Mouse (Mus musculus): ENCODE measurements at regions not wholly inside any gene's neighbourhood (a gene's known extent, or its start where the extent isn't known, plus 50 kb on each side); places are given as distances from the start of the nearest gene placed in this dataset.
A peak's percentile ranks its signal among the peaks of the same experiment; 100 is the strongest.

- DNase-seq (ENCODE audit: low spot score in 2 of 2), result no peak
Observed at GRCm38 (mm10) chr4:66622650-66623394, 204.6 kb upstream of the Tlr4 start.

DNA sequence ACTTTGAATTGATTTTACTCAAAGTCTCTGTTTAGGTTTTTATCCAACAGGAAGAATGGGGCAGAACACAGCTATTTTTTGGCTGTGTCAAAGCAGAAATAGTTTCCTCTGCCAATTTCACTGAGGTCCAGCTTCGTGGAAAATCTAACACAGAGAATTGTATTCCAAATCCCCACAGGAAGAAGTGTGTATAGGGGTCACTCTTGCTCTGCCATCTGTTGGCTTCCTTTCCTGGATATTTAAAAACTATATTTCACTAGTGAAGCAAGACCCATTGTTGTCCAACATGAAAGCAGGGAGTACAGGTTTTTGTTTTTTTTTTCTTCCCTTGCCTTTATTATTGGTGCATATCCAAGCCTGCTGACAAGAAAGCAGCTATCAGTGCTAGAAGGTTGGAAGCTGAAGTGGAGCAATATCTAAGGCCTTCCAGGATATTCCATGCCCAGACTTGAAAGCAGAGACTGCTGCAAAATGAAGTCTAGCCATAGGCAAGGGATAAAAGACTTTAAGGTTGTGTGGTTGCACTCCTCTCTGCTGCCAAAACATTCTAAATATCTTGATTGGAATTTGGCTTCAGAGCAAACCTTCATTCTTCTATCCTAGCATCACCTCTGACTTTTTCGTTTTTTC lies 208.5 kb upstream of the Tlr4 start:
- no peak for DNase-seq (ENCODE audit: low spot score in 2 of 2)

DNA sequence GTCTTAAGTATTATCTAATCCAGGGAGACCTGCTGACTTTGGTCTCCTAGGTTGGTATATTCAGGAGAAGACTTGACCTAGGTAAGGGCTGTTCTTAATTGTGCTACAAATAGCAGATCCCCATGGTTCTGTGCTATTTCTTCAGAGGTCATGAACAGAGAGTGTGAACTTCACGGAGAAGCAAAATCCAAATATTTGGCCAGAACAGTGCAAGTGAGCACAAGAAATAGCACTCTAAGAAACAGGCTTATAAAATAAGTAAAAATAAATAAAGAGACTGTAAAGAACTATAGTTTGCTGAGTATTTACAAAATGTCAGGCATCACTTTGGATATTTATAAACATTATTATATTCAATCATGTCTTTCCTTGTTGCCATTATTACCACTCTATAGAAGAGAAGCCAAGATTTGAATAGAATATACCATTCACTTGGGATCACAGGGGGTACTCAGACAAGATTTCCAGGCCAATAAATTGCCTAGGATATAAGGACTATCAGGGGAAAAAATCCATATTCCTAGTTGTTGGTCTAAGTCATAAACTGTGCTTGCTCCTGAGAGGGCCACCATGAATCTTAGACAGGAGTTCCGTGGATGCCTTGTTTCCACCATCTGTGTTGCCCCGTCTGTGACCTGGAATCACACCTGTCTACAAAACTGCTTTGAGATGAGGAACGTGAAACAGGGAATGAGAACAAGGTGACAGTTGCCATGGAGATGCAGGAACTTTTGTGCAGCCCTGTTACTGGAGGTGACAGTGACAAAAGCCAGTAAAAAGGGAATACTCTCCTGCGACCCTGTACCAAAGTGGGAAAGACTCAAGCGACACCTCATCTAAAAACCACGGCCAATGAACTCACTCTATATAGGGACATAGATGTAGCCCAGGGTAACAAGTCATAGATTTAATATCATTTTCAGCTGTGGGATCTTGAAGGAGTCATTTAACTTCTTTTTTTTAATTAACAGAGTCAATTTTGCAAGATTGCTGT lies 209.3 kb upstream of the Tlr4 start:
- no peak for DNase-seq (ENCODE audit: low spot score in 2 of 2)

DNA sequence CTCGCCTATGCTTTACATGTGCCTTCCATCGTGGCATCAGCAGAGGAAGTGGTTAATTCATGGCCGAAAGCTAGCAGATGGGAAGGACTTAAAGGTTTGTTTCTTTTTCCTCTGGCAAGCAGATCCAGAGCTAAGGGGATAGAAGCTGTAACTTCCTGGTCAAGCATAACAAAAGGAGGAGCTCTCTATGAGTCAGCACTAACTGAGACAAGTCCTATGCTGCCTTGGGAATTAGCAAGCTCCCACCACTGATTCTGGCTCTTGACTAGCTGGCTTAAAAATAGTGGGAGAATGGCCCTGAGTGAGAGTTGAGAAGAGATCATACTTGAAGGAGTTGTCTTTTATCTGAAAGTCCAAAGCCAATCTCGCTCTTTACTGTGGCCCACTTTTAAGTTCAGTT lies 210.3 kb upstream of the Tlr4 start:
- no peak for DNase-seq (ENCODE audit: low spot score in 2 of 2)

- DNase-seq (ENCODE audit: low spot score in 2 of 2), result no peak
Observed at GRCm38 (mm10) chr4:66604849-66605248, 200.4 kb upstream of the Astn2 start.

DNA sequence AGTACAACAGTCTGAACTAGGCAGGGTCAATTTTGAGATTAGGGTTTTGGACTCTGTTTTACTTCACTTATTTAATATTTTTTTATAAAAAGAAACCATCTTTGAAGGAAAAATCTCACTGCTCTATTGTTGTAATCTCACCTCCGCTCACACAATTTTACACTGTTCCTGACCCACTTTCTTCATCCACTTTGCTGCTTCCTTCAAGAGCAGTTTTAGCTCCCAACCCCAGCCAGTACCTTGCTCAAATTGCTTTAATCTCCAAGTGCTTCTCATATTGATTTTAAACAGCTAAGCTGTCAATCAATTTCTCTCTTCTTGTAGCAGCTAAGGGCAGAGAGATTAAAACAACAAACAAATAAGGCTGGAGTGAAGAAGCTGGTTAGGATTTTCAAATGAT lies 194.3 kb upstream of the Astn2 start:
- no peak for DNase-seq (ENCODE audit: low spot score in 2 of 2)

DNA sequence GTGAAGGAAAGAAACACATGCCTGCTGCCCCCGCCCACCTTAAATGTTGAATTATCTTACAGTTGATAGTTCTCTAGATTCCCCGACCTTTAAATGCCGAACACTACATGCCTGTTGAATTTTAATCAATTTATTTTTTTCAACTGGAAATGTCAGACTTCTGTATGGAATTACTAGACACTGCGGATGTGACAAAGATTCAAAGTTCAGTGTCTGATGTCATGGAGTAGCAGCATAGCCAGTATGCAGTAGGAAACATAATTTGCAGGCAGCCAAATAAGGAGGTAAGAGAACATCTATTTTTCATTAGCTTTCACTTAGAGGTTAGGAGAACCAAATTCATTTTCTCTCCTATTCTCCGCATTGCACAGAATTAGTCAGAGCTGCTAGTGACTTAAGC lies 182.2 kb upstream of the Astn2 start:
- no peak for DNase-seq (ENCODE audit: low spot score in 2 of 2)

GRCm38 (mm10) chr4:66586166-66586565 lies 181.8 kb upstream of the Astn2 start:
- DNase-seq (ENCODE audit: low spot score in 2 of 2), result no peak

DNA sequence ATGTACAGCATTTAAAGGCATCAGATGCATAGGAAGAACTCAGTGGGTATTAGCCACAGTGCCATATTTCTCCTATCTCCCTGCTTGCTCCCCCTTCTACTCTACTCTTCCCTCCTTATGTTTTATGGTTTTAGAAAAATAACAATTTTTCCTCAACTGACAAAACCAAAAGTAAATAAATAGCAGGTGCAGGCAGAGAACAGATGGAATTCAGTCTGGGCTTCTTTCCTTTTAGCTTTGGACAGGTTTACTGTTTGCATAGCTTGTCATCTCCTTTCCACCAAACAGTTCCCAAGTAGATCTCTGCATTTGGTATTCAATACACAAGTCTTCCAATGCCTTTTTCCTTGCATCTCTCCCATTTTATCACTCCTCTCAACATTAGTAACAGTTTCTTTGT lies 152.5 kb upstream of the Astn2 start:
- no peak for DNase-seq (ENCODE audit: low spot score in 2 of 2)

DNA sequence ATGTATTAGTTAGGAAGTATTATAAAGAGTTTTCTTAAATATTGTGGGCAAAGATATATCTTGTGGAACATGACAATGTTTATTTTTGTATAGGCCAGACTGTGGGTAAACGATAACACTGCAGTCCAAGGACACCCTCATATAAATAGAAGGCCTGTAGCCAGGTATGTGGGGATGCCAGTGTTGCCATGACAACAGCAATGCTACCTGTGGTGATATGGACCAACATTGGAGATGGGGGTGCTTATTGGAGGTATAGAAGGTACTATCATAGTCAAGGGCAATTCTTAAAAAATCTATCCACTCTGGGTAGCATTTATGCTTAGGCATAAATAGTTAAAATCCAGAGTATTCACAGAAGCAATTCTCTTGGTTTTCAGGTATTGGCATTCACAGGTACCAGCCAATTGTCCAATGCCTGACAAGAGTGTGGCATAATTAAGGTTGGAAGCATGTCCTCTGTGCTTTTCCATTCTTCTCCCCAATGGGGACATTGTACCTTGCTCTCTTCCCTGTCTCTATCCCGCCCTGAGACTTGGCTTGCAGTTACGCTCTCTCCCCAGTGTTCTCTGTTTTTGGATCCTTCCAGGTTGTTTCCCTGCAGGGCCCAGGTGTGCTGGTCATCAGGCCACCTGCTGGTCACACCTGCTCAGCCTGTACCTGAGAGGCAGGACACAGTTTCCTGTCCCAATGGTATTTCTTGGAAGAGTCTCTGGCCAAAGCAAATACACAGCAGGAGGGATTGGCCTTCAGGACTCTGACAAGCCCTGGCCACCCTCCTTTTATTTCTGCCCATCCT lies 146.1 kb upstream of the Astn2 start:
- no peak for DNase-seq (ENCODE audit: low spot score in 2 of 2)

- DNase-seq (ENCODE audit: low spot score in 2 of 2), result no peak
Observed at GRCm38 (mm10) chr4:66542833-66543436, 138.5 kb upstream of the Astn2 start.

- DNase-seq (ENCODE audit: low spot score in 2 of 2), result no peak
Observed at GRCm38 (mm10) chr4:66524456-66524855, 120.0 kb upstream of the Astn2 start.

GRCm38 (mm10) chr4:66523886-66524245 lies 119.5 kb upstream of the Astn2 start:
- DNase-seq (ENCODE audit: low spot score in 2 of 2), result no peak

- DNase-seq (ENCODE audit: low spot score in 2 of 2), result peak in 1 of 2 experiments; percentile 9
Observed at GRCm38 (mm10) chr4:66523238-66523885, 119.0 kb upstream of the Astn2 start.

DNA sequence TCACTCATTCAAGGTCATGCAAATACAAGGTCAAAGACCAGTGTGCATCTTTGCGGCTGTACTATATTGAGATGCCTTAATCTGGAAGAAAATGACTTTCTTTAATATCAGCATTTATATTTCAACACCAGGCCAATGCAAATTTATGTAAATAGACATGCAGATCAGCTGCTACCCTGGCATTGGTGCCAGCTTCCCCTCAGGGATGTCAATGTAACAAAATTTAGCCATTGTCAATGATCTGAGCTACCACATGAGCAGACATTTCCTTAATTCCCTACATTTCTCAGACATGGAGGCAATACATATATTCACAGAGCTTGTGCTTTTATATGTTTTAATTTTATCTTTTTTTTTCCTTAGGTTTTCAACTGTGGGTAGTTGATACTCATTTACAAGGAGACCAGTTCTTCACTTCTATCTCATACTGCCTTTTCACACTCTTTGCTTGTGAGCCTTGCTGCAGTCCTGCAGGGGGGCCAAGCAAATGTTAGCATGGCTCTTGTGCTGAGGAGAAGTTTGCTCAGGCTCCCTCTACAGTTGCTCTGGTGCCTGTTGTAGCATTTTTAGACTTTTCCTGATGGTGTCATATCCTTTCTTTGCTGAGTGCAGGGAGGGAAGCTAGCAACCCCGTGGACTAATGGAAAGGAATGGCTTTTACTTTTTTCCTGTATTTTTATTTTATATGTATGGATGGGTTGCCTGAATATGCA lies 117.8 kb upstream of the Astn2 start:
- no peak for DNase-seq (ENCODE audit: low spot score in 2 of 2)

- DNase-seq (ENCODE audit: low spot score in 2 of 2), result no peak
Observed at GRCm38 (mm10) chr4:66520796-66521195, 116.4 kb upstream of the Astn2 start.

GRCm38 (mm10) chr4:66515815-66516214 lies 111.4 kb upstream of the Astn2 start:
- DNase-seq (ENCODE audit: low spot score in 2 of 2), result no peak

DNA sequence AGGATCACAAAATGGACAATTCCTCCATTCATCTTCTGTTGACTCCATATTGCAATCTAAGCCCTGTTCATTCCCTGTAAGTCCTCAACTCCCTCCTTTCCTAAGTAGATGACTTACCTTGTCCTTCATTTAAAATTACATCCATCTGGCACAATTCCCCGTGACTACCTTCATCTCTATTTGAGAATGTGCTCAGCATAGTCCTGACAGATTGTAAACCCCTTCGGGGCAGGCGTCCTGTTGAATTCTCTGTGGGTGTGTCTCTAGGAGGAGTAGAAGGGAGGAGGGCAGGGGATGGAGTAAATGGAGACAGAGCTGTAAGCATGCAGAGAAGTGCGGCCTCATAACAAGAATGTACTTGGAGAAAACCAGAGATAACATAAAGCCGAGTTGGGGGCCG lies 79.1 kb upstream of the Astn2 start:
- no peak for DNase-seq (ENCODE audit: low spot score in 2 of 2)

DNA sequence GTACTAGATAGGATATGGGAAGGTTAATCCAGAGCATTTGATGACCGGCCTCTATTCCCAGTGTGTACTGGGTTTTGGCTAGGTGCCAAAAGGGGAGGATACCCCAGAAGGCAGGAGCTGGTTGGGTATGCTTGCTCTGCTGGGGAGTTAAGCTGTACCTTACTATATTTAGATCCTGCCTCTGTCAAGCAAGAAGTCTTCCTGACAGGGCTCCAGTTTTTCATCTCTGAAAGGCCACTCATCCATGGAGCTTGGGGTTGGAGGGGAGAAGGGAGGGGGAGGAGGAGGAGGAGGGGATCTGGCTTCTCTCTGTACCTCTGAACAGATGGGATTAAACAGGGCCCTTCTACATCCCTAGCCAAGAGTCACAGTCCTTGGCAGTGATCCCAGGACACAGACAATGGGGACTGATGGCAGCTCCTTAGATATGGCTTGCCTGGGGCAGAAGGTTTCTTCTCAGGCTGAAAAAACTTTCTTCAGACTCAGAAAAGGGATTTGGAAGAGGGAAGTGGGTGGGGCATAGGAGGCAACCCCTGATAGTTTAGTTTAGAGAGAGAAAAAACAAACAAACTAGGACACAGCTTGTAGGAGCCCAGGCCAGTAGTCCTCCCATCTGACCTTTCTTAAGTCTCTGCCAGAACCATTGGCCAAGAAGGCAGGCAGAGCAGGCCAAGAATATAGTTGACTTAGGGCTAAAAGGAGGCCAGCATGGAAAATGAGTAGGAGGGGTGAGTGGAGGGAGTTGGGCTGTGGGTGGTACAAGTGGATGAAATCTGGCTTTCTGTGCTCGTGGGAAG lies 78.3 kb upstream of the Astn2 start:
- DNase-seq (ENCODE audit: low spot score in 2 of 2), result peak; percentile 18 to 25
